Mouse (Mus musculus): ENCODE measurements around the gene Thsd7b.
"Not testable (repeated sequence)": the region's sequence is repeated elsewhere in the genome, so short reads cannot be mapped to it uniquely, and the experiment has no call there.

Gene Thsd7b

GRCm38 (mm10) chr1:129644252-129644861 is 371.3 kb downstream of the Thsd7b start:
- no peak for DNase-seq

- not testable (repeated sequence) for DNase-seq
These were observed 378.3 kb downstream of the Thsd7b start for GRCm38 (mm10) chr1:129651448-129651847.

GRCm38 (mm10) chr1:129658045-129658444 is 384.9 kb downstream of the Thsd7b start:
- no peak for DNase-seq

GRCm38 (mm10) chr1:129675878-129676277 is 402.8 kb downstream of the Thsd7b start:
- DNase-seq, result no peak

- no peak for DNase-seq
These were observed 405.7 kb downstream of the Thsd7b start for GRCm38 (mm10) chr1:129678851-129679250.

GRCm38 (mm10) chr1:129705701-129706100 is 432.6 kb downstream of the Thsd7b start:
- DNase-seq, result no peak

GRCm38 (mm10) chr1:129712706-129713105 is 439.6 kb downstream of the Thsd7b start:
- peak; percentile 65 for DNase-seq

GRCm38 (mm10) chr1:129713571-129713970 is 440.5 kb downstream of the Thsd7b start:
- no peak for DNase-seq

- no peak for DNase-seq
These were observed 446.5 kb downstream of the Thsd7b start for GRCm38 (mm10) chr1:129719592-129719991.

GRCm38 (mm10) chr1:129731991-129732390 is 458.9 kb downstream of the Thsd7b start:
- no peak for DNase-seq

- no peak for DNase-seq
These were observed 474.5 kb downstream of the Thsd7b start for GRCm38 (mm10) chr1:129747595-129747994.

GRCm38 (mm10) chr1:129756548-129757240 is 483.6 kb downstream of the Thsd7b start:
- DNase-seq, result no peak

GRCm38 (mm10) chr1:129759003-129759402 is 485.9 kb downstream of the Thsd7b start:
- no peak for DNase-seq

- DNase-seq, result no peak
These were observed 488.1 kb downstream of the Thsd7b start for GRCm38 (mm10) chr1:129761234-129761633.

- DNase-seq, result no peak
These were observed 491.6 kb downstream of the Thsd7b start for GRCm38 (mm10) chr1:129764748-129765147.

- DNase-seq, result no peak
These were observed 504.0 kb downstream of the Thsd7b start for GRCm38 (mm10) chr1:129777055-129777454.

GRCm38 (mm10) chr1:129779506-129779905 is 506.4 kb downstream of the Thsd7b start:
- DNase-seq, result no peak

- no peak for DNase-seq
These were observed 507.5 kb downstream of the Thsd7b start for GRCm38 (mm10) chr1:129780589-129780988.

GRCm38 (mm10) chr1:129798519-129798918 is 525.4 kb downstream of the Thsd7b start:
- no peak for DNase-seq

GRCm38 (mm10) chr1:129826927-129827326 is 553.8 kb downstream of the Thsd7b start:
- DNase-seq, result no peak

- DNase-seq, result no peak
These were observed 564.2 kb downstream of the Thsd7b start for GRCm38 (mm10) chr1:129837324-129837723.

- no peak for DNase-seq
These were observed 564.7 kb downstream of the Thsd7b start for GRCm38 (mm10) chr1:129837776-129838175.

GRCm38 (mm10) chr1:129838486-129838885 is 565.4 kb downstream of the Thsd7b start:
- DNase-seq, result no peak

- DNase-seq, result peak; percentile 7
These were observed 570.3 kb downstream of the Thsd7b start for GRCm38 (mm10) chr1:129843416-129843815.

Measured in layer of hippocampus, adult 9-11 months (tissue).